Mouse (Mus musculus) urinary bladder, postnatal 4 days (tissue): Measurements from ENCODE around the gene Fzd4.

Experiments used
- DNase-seq, 2 experiments: peaks; one replicate each; pipeline ENCODE4 v3.0.0; 2021 to 2022; ENCODE audit warnings: low spot score in 2 of 2

The Fzd4 gene

GRCm38 (mm10) chr7:89425803-89426725 is 21.9 kb downstream of the Fzd4 start:
- DNase-seq, result no peak

- DNase-seq, result no peak
Measured at GRCm38 (mm10) chr7:89427101-89427500, 22.9 kb downstream of the Fzd4 start.

- no peak for DNase-seq
Measured at GRCm38 (mm10) chr7:89428804-89429203, 24.6 kb downstream of the Fzd4 start.

- DNase-seq, result no peak
Measured at GRCm38 (mm10) chr7:89429326-89429725, 25.2 kb downstream of the Fzd4 start.

- DNase-seq, result no peak
Measured at GRCm38 (mm10) chr7:89431185-89431584, 27.0 kb downstream of the Fzd4 start.

GRCm38 (mm10) chr7:89433193-89433892 is 29.2 kb downstream of the Fzd4 start:
- DNase-seq, result no peak

GRCm38 (mm10) chr7:89433893-89434616 is 29.9 kb downstream of the Fzd4 start:
- no peak for DNase-seq

GRCm38 (mm10) chr7:89436404-89436803 is 32.2 kb downstream of the Fzd4 start:
- no peak for DNase-seq

GRCm38 (mm10) chr7:89437589-89437988 is 33.4 kb downstream of the Fzd4 start:
- DNase-seq, result no peak

- no peak for DNase-seq
Measured at GRCm38 (mm10) chr7:89441291-89441690, 37.1 kb downstream of the Fzd4 start.

- no peak for DNase-seq
Measured at GRCm38 (mm10) chr7:89442242-89442641, 38.1 kb downstream of the Fzd4 start.

GRCm38 (mm10) chr7:89445137-89445536 is 41.0 kb downstream of the Fzd4 start:
- no peak for DNase-seq

GRCm38 (mm10) chr7:89450312-89450711 is 46.2 kb downstream of the Fzd4 start:
- DNase-seq, result no peak

GRCm38 (mm10) chr7:89456380-89457076 is 52.4 kb downstream of the Fzd4 start:
- no peak for DNase-seq

GRCm38 (mm10) chr7:89459691-89460090 is 55.5 kb downstream of the Fzd4 start:
- no peak for DNase-seq

- DNase-seq, result no peak
Measured at GRCm38 (mm10) chr7:89460911-89461310, 56.8 kb downstream of the Fzd4 start.

GRCm38 (mm10) chr7:89461351-89461750 is 57.2 kb downstream of the Fzd4 start:
- DNase-seq, result no peak
